Mouse (Mus musculus): Measurements from ENCODE around the gene B3galt1. TPM values are rescaled to one million over a fixed set of nuclear protein-coding genes. Genes with fewer than 3 reads are reported as not detected.

B3galt1 gene
- polyA plus RNA-seq, 1 experiment from 2014 or later = 0.33 TPM

DNA sequence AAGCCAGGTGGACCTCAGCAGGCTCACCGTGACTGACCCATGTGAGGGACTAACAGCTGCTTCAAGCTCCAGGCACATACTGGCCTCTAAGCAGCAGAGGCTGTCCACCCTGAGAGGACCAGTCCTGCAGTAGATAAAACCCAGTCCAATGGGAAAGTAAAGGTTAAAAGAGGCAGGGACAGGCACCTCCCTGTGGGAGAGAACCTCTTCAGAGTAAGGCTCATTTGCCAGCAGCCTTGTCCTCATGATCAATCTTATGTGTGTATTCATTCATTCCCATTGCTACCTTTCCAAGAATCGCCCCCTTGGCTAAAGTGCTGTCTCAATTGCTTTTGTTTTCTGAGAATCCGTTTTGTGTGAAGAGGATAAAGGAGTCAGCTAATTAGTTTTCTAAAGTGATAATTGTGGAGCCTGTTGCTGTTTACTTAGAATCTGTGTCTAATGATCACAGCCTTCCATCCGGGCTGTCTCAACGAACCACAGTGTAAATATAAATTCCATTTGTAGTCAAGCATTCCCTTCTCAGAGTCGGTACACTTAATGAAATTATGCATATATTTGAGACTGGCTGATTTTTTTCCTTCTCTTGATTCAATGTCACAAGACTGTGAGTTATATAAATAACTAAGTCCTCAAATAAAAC, 412.1 kb downstream of the B3galt1 start:
- WGBS (ENCODE audit: insufficient replicate concordance) = 53% methylated on average over 6 of the region's 6 CpGs
- ATAC-seq (ENCODE audit: low read depth) = no peak
- H3K4me3 ChIP-seq (ENCODE audit: low read depth, low read length) = no peak overlapping the region
- no peak overlapping the region for H3K9ac ChIP-seq (ENCODE audit: low read depth, low read length)
- H3K27me3 ChIP-seq (ENCODE audit: control insufficient read depth, insufficient read depth, low read depth, low read length) = no peaks in the 10 kb centered on the region
- no peaks in the 10 kb centered on the region for H3K9me3 ChIP-seq (replicated peaks; ENCODE audit: control insufficient read depth, low read length)
- H3K27ac ChIP-seq (ENCODE audit: low read length) = no peak overlapping the region
- H3K4me1 ChIP-seq (ENCODE audit: control insufficient read depth, low read depth, low read length) = no peaks in the 10 kb centered on the region
- no peak overlapping the region for H3K4me2 ChIP-seq (ENCODE audit: low read depth, low read length)
- no peaks in the 10 kb centered on the region for H3K36me3 ChIP-seq (ENCODE audit: control insufficient read depth, insufficient read depth)

DNA sequence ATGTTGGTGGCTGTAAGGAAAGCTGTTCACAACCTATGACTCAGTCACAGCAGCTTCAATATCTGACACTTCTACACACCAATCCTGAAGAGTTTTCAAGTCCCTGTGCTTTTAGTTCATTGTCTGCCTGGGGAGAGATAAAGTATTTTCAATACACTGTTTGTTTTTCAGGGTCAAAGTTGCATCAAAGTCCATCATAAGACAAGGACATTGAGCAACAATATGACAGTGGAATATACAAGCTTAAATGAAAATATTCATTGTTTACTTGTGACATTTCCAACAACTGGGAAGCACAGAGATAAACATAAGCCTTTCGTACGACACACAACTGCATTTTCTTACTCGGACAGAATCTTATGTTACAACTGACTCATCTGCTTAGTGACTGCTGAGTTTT, 417.9 kb downstream of the B3galt1 start:
- no peak for ATAC-seq (ENCODE audit: low read depth)
- H3K27ac ChIP-seq (ENCODE audit: low read length) = no peak overlapping the region
- no peaks in the 10 kb centered on the region for H3K27me3 ChIP-seq (ENCODE audit: control insufficient read depth, insufficient read depth, low read depth, low read length)
- no peaks in the 10 kb centered on the region for H3K9me3 ChIP-seq (replicated peaks; ENCODE audit: control insufficient read depth, low read length)
- 71% methylated on average over 3 of the region's 3 CpGs for WGBS (ENCODE audit: insufficient replicate concordance)
- H3K36me3 ChIP-seq (ENCODE audit: control insufficient read depth, insufficient read depth) = no peaks in the 10 kb centered on the region
- H3K4me3 ChIP-seq (ENCODE audit: low read depth, low read length) = no peak overlapping the region
- H3K9ac ChIP-seq (ENCODE audit: low read depth, low read length) = no peak overlapping the region
- no peaks in the 10 kb centered on the region for H3K4me1 ChIP-seq (ENCODE audit: control insufficient read depth, low read depth, low read length)
- no peak overlapping the region for H3K4me2 ChIP-seq (ENCODE audit: low read depth, low read length)

DNA sequence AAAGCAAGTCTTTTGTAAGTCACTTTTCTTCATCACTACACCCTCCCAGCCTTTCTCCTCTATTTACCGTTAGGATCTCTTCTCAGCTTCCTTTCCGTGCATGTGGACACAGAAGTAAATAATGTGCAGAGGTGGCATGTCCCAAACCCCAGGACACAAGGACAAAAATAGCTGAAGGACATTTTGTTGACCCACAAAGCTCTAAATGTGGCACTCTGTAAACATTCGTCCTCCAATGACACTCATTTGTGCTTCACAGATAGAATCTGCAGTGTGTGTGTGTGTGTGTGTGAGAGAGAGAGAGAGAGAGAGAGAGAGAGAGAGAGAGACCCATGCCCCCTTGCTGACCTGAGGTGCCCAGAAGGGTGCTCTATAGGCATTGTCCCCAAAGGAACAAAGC, 419.5 kb downstream of the B3galt1 start:
- Histone ChIP-seq H3K4me1 (ENCODE audit: control insufficient read depth, low read depth, low read length) (no peaks in the 10 kb centered on the region), H3K36me3 (ENCODE audit: control insufficient read depth, insufficient read depth) (no peaks in the 10 kb centered on the region), H3K4me2 (ENCODE audit: low read depth, low read length) (no peak overlapping the region), H3K9ac (ENCODE audit: low read depth, low read length) (no peak overlapping the region), H3K27ac (ENCODE audit: low read length) (no peak overlapping the region), H3K4me3 (ENCODE audit: low read depth, low read length) (no peak overlapping the region), H3K27me3 (ENCODE audit: control insufficient read depth, insufficient read depth, low read depth, low read length) (no peaks in the 10 kb centered on the region), H3K9me3 (replicated peaks; ENCODE audit: control insufficient read depth, low read length) (no peaks in the 10 kb centered on the region)
- no peak for ATAC-seq (ENCODE audit: low read depth)
- WGBS (ENCODE audit: insufficient replicate concordance) = 69% methylated on average over 3 of the region's 3 CpGs

DNA sequence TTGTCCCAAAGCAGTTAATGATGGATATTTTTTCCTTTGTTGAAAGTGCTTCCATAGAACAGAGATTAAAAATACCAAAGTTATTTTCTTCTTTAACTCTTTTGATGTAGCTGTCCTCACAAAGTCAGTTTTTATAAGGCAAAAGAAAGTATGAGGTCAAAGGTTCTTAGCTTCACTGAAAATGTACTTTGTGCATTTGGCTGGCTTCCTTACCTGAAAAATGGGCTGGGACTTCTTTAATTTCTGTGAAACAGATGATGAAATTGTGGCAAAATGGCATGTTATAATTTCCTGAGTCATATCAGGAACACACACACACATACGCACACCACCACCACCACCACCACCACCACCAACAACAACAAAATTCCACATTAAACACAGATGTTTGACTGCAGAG, 427.8 kb downstream of the B3galt1 start:
- no peak for ATAC-seq (ENCODE audit: low read depth)
- Histone ChIP-seq H3K4me3 (ENCODE audit: low read depth, low read length) (no peak overlapping the region), H3K36me3 (ENCODE audit: control insufficient read depth, insufficient read depth) (no peaks in the 10 kb centered on the region), H3K9me3 (replicated peaks; ENCODE audit: control insufficient read depth, low read length) (no peaks in the 10 kb centered on the region), H3K27ac (ENCODE audit: low read length) (no peak overlapping the region), H3K4me1 (ENCODE audit: control insufficient read depth, low read depth, low read length) (no peaks in the 10 kb centered on the region), H3K27me3 (ENCODE audit: control insufficient read depth, insufficient read depth, low read depth, low read length) (no peaks in the 10 kb centered on the region), H3K4me2 (ENCODE audit: low read depth, low read length) (no peak overlapping the region), H3K9ac (ENCODE audit: low read depth, low read length) (no peak overlapping the region)
- 73% methylated on average over 1 of the region's 1 CpGs for WGBS (ENCODE audit: insufficient replicate concordance)

DNA sequence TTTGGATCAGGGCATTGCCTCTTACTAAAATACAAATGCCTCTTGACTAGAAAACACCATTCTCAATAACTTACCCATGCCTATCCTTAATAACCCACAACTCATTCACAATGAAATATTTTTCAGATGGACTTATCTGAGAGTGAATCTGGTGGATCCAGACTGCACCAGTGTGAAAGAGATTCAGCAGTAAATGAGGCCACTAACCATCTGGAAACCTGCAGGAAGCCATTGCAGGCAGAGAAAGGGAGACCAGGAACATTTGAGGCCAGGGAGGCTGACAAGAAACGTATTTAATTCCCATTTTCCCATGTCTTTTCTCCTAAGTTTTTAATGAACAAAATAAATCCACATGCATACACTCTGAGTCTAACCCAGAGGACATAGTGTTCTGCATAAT, 437.4 kb downstream of the B3galt1 start:
- Histone ChIP-seq H3K27me3 (ENCODE audit: control insufficient read depth, insufficient read depth, low read depth, low read length) (no peaks in the 10 kb centered on the region), H3K9ac (ENCODE audit: low read depth, low read length) (no peak overlapping the region), H3K4me2 (ENCODE audit: low read depth, low read length) (no peak overlapping the region), H3K4me3 (ENCODE audit: low read depth, low read length) (no peak overlapping the region), H3K9me3 (replicated peaks; ENCODE audit: control insufficient read depth, low read length) (no peaks in the 10 kb centered on the region), H3K27ac (ENCODE audit: low read length) (no peak overlapping the region), H3K4me1 (ENCODE audit: control insufficient read depth, low read depth, low read length) (no peaks in the 10 kb centered on the region), H3K36me3 (ENCODE audit: control insufficient read depth, insufficient read depth) (no peaks in the 10 kb centered on the region)
- no peak for ATAC-seq (ENCODE audit: low read depth)
- WGBS (ENCODE audit: insufficient replicate concordance) = 37% methylated on average over 1 of the region's 1 CpGs

DNA sequence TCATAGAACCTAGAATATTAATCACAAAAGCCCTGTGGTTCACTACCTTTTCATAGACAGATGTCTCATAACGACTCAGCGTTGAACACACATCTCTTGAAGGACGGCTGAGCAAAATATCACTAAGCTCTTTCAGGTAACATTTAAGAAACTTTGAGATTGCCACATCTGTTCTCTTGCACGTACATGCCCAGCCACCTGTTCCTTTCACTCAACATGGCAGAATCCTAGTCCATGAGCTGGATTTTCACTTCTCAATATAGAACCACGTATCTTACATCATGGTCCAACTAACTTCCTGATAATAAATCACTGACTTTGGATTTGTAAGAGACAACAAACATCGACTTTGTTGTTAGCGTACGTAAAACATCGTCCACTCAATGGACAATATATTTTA, 439.5 kb downstream of the B3galt1 start:
- Histone ChIP-seq H3K9ac (ENCODE audit: low read depth, low read length) (no peak overlapping the region), H3K27me3 (ENCODE audit: control insufficient read depth, insufficient read depth, low read depth, low read length) (no peaks in the 10 kb centered on the region), H3K4me1 (ENCODE audit: control insufficient read depth, low read depth, low read length) (no peaks in the 10 kb centered on the region), H3K27ac (ENCODE audit: low read length) (no peak overlapping the region), H3K9me3 (replicated peaks; ENCODE audit: control insufficient read depth, low read length) (no peaks in the 10 kb centered on the region), H3K4me3 (ENCODE audit: low read depth, low read length) (no peak overlapping the region), H3K4me2 (ENCODE audit: low read depth, low read length) (no peak overlapping the region), H3K36me3 (ENCODE audit: control insufficient read depth, insufficient read depth) (no peaks in the 10 kb centered on the region)
- no peak for ATAC-seq (ENCODE audit: low read depth)
- WGBS (ENCODE audit: insufficient replicate concordance) = 71% methylated on average over 9 of the region's 9 CpGs

DNA sequence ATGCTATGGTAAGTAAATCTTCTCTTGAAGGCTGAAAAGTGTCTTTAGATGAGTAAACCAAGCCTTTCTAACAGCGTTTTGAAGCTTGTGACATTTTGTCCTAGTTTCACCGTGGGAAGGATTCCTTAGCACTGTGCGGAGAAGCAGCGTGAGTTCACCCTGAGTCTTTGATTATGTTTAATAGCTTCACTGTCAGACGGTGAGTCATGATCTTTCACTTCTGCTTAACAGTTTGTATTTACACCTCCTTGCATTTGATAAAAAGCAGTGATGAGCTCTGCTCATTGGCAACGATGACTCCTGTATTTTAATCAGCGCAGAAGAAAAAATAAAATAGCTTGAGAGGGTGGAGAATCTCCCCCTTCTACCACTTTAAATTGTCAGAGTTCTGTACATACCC, 440.0 kb downstream of the B3galt1 start:
- Histone ChIP-seq H3K27me3 (ENCODE audit: control insufficient read depth, insufficient read depth, low read depth, low read length) (no peaks in the 10 kb centered on the region), H3K27ac (ENCODE audit: low read length) (no peak overlapping the region), H3K9me3 (replicated peaks; ENCODE audit: control insufficient read depth, low read length) (no peaks in the 10 kb centered on the region), H3K9ac (ENCODE audit: low read depth, low read length) (no peak overlapping the region), H3K4me2 (ENCODE audit: low read depth, low read length) (no peak overlapping the region), H3K4me1 (ENCODE audit: control insufficient read depth, low read depth, low read length) (no peaks in the 10 kb centered on the region), H3K36me3 (ENCODE audit: control insufficient read depth, insufficient read depth) (no peaks in the 10 kb centered on the region), H3K4me3 (ENCODE audit: low read depth, low read length) (no peak overlapping the region)
- ATAC-seq (ENCODE audit: low read depth) = no peak
- WGBS (ENCODE audit: insufficient replicate concordance) = 64% methylated on average over 7 of the region's 7 CpGs

DNA sequence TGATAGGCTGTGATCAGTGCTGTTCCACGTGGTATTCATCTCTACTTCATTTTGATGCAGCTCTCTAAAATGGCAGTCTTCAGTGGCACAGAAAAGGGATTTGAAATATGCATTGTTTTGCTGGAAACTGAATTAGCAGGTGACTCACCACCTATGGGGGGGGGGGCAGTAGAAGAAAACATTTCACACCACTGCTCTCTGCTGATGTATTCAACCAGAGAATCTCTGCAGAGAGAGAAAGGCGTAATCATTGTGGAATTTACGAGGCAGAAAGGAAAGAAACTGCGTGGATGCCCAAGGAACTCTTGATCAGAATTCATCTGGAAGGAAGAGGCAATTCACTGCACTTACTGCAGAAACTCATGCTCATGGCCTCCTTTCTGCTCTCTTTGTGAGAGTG, 445.7 kb downstream of the B3galt1 start:
- Histone ChIP-seq H3K4me3 (ENCODE audit: low read depth, low read length) (no peak overlapping the region), H3K4me1 (ENCODE audit: control insufficient read depth, low read depth, low read length) (no peaks in the 10 kb centered on the region), H3K4me2 (ENCODE audit: low read depth, low read length) (no peak overlapping the region), H3K9ac (ENCODE audit: low read depth, low read length) (no peak overlapping the region), H3K9me3 (replicated peaks; ENCODE audit: control insufficient read depth, low read length) (no peaks in the 10 kb centered on the region; the same call in 1 of the 2 replicates), H3K27ac (ENCODE audit: low read length) (no peak overlapping the region), H3K27me3 (ENCODE audit: control insufficient read depth, insufficient read depth, low read depth, low read length) (no peaks in the 10 kb centered on the region), H3K36me3 (ENCODE audit: control insufficient read depth, insufficient read depth) (no peaks in the 10 kb centered on the region)
- no peak for ATAC-seq (ENCODE audit: low read depth)
- WGBS (ENCODE audit: insufficient replicate concordance) = 52% methylated on average over 4 of the region's 4 CpGs

DNA sequence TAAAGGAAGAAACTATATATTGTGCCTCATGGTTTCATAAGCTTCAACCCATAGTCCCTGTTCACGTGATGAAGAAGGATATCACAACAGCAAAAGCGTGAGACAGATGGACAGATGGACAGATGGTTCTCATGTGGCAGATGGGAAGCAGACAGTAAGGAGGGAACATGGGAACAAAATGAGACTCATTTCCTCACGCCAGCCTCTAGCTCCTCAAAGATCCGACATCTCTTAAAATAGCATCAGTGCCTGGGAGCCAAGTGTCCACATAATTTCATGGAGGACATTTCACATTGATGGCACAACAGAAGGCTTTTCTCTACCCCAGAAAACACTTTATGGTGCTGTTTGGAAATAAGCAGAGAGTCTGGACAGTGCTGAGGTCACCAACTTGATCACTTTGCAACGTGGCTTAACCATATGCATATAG, 454.6 kb downstream of the B3galt1 start:
- H3K9me3 ChIP-seq (replicated peaks; ENCODE audit: control insufficient read depth, low read length) = no peaks in the 10 kb centered on the region
- no peaks in the 10 kb centered on the region for H3K27me3 ChIP-seq (ENCODE audit: control insufficient read depth, insufficient read depth, low read depth, low read length)
- H3K4me3 ChIP-seq (ENCODE audit: low read depth, low read length) = no peak overlapping the region
- no peak overlapping the region for H3K9ac ChIP-seq (ENCODE audit: low read depth, low read length)
- no peak for ATAC-seq (ENCODE audit: low read depth)
- WGBS (ENCODE audit: insufficient replicate concordance) = 71% methylated on average over 5 of the region's 5 CpGs
- no peaks in the 10 kb centered on the region for H3K4me1 ChIP-seq (ENCODE audit: control insufficient read depth, low read depth, low read length)
- no peak overlapping the region for H3K27ac ChIP-seq (ENCODE audit: low read length)
- no peak overlapping the region for H3K4me2 ChIP-seq (ENCODE audit: low read depth, low read length)
- no peaks in the 10 kb centered on the region for H3K36me3 ChIP-seq (ENCODE audit: control insufficient read depth, insufficient read depth)

Measured in liver, embryonic 16.5 days (tissue).